Mouse (Mus musculus) heart, embryonic 16.5 days (tissue): ENCODE data around the gene Abhd2. TPM values are rescaled to one million over a fixed set of nuclear protein-coding genes. Genes with fewer than 3 reads are reported as not detected.

ENCODE experiments used
- ATAC-seq: fragments of 200-750 bp; cut with Nextera tagmentation; replicated peaks from 2 replicates; pipeline ENCODE4 v1.8.0; 2017; ENCODE audit warnings: moderate number of reproducible peaks; ENCODE audit not compliant: insufficient read depth, low FRiP score; ENCODE audit errors: extremely low read depth
- H3K27ac ChIP-seq: fragments of 300-500 bp; sonication (generic); 2 replicates; pipeline ENCODE4 v1.5.1; 2014; ENCODE audit warnings: mild to moderate bottlenecking, low read length, control low read depth, moderate library complexity
- H3K27me3 ChIP-seq: fragments of 300-500 bp; sonication (generic); 2 replicates; pipeline ENCODE4 v1.6.1; 2014; ENCODE audit warnings: low read length, mixed read lengths; ENCODE audit not compliant: control insufficient read depth, insufficient read depth
- H3K36me3 ChIP-seq: fragments of 300-500 bp; sonication (generic); 2 replicates; pipeline ENCODE4 v1.6.1; 2014; ENCODE audit not compliant: control insufficient read depth, insufficient read depth
- H3K4me1 ChIP-seq: fragments of 300-500 bp; sonication (generic); 2 replicates; pipeline ENCODE4 v1.6.1; 2014; ENCODE audit warnings: low read length, mixed read lengths; ENCODE audit not compliant: control insufficient read depth, insufficient read depth
- H3K4me2 ChIP-seq: fragments of 300-500 bp; sonication (generic); 2 replicates; pipeline ENCODE4 v1.6.1; 2014; ENCODE audit warnings: low read depth, mild to moderate bottlenecking, control low read depth, low read length
- H3K4me3 ChIP-seq: fragments of 300-500 bp; sonication (generic); 2 replicates; pipeline ENCODE4 v1.5.1; 2014; ENCODE audit warnings: mild to moderate bottlenecking, control low read depth, low read length
- H3K9ac ChIP-seq: fragments of 300-500 bp; sonication (generic); 2 replicates; pipeline ENCODE4 v1.6.1; 2014; ENCODE audit warnings: low read length, control low read depth
- H3K9me3 ChIP-seq: fragments of 300-500 bp; sonication (generic); replicated peaks from 2 replicates; pipeline ENCODE4 v1.6.1; 2016; ENCODE audit warnings: low read length; ENCODE audit not compliant: control insufficient read depth
- WGBS: fragments of 180-500 bp; shearing (Covaris S2); extraction: QIAGEN DNeasy Blood & Tissue Kit; methylation state at CpG from one replicate; pipeline ENCODE4 v1.1.7; 2014; 5-methylcytosine and 5-hydroxymethylcytosine counted together
- polyA plus RNA-seq: library from polyadenylated mRNA; unstranded; fragments of >200 nt; fragmentation: Nextera tagmentation; extraction: Ambion mirVana; gene quantifications from 2 replicates; pipeline ENCODE4 v1.2.1, GENCODE M21; 2015

The Abhd2 gene
- polyA plus RNA-seq, 1 experiment from 2014 or later: 4.1 TPM

- Histone ChIP-seq H3K36me3 (peaks cover 7% of the 10 kb centered on the region; the same call in 1 of the 2 replicates), H3K9me3 (no peaks in the 10 kb centered on the region), H3K4me1 (peaks cover 9% of the 10 kb centered on the region), H3K4me2 (no peak overlapping the region), H3K4me3 (no peak overlapping the region), H3K27me3 (no peaks in the 10 kb centered on the region), H3K27ac (no peak overlapping the region), H3K9ac (no peak overlapping the region)
- no peak for ATAC-seq
- 73% methylated on average over 13 of the region's 13 CpGs for WGBS
Measured at GRCm38 (mm10) chr7:79295196-79295826, 22.3 kb downstream of the Abhd2 start.

GRCm38 (mm10) chr7:79298681-79299080 lies 25.7 kb downstream of the Abhd2 start:
- Histone ChIP-seq H3K9ac (no peak overlapping the region), H3K27ac (no peak overlapping the region), H3K9me3 (no peaks in the 10 kb centered on the region), H3K27me3 (no peaks in the 10 kb centered on the region), H3K36me3 (peaks cover 9% of the 10 kb centered on the region; the same call in 1 of the 2 replicates), H3K4me3 (no peak overlapping the region), H3K4me1 (peaks cover 24% of the 10 kb centered on the region), H3K4me2 (no peak overlapping the region)
- ATAC-seq: no peak
- 69% methylated on average over 1 of the region's 1 CpGs for WGBS

GRCm38 (mm10) chr7:79299548-79299947 lies 26.5 kb downstream of the Abhd2 start:
- Histone ChIP-seq H3K9ac (no peak overlapping the region), H3K27ac (no peak overlapping the region), H3K4me2 (no peak overlapping the region), H3K27me3 (no peaks in the 10 kb centered on the region), H3K9me3 (no peaks in the 10 kb centered on the region), H3K4me3 (no peak overlapping the region), H3K36me3 (peaks cover 9% of the 10 kb centered on the region; the same call in 1 of the 2 replicates), H3K4me1 (peaks cover 24% of the 10 kb centered on the region)
- no peak for ATAC-seq
- 65% methylated on average over 7 of the region's 7 CpGs for WGBS

DNA sequence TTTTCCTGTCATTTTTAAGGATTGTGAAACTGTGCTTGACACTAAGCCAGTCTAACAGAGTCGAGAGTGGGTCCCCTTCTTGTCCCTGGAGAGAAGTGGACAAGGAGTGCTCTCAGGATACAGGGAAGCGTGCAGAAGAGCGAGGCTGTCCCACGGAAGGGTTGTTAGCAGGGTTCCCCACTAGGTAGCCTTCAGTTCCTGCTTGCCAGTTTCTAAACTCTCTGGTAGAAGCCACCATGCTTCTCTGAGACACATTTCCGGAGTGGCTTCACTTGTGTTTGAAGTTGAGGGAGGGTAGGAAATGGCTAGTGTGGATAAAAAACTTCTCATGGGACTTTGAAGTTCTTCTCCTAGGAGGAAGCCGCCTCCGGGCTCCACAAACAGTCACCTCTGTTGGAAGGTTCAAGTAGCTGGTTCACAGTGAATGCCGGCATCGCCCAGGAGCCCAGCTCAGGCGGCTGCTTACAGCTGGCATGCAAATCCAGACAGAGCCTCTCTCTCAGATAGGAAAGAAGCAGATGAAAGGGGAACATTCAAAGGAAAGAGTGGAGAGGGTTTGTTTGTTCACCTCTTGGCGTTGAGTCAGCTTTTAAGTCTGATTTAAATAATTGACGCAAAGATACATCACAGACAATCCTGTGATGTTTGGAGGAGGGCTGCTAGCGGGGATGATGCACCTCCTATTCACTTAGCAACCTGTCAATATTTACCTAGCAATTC lies 27.6 kb downstream of the Abhd2 start:
- Histone ChIP-seq H3K27ac (peak overlapping the region; percentile 20; the same call in 1 of the 2 replicates), H3K36me3 (peaks cover 9% of the 10 kb centered on the region; the same call in 1 of the 2 replicates), H3K4me3 (no peak overlapping the region), H3K9me3 (no peaks in the 10 kb centered on the region), H3K9ac (no peak overlapping the region), H3K4me1 (peaks cover 24% of the 10 kb centered on the region), H3K4me2 (no peak overlapping the region), H3K27me3 (no peaks in the 10 kb centered on the region)
- WGBS: 39% methylated on average over 13 of the region's 13 CpGs
- ATAC-seq: no peak

GRCm38 (mm10) chr7:79302145-79302544 lies 29.1 kb downstream of the Abhd2 start:
- H3K9ac ChIP-seq: no peak overlapping the region
- H3K27me3 ChIP-seq: no peaks in the 10 kb centered on the region
- H3K4me2 ChIP-seq: no peak overlapping the region
- no peaks in the 10 kb centered on the region for H3K9me3 ChIP-seq
- H3K27ac ChIP-seq: no peak overlapping the region
- no peak overlapping the region for H3K4me3 ChIP-seq
- ATAC-seq: no peak
- H3K4me1 ChIP-seq: peaks cover 24% of the 10 kb centered on the region
- WGBS: 78% methylated on average over 6 of the region's 6 CpGs
- H3K36me3 ChIP-seq: peaks cover 9% of the 10 kb centered on the region; the same call in 1 of the 2 replicates

DNA sequence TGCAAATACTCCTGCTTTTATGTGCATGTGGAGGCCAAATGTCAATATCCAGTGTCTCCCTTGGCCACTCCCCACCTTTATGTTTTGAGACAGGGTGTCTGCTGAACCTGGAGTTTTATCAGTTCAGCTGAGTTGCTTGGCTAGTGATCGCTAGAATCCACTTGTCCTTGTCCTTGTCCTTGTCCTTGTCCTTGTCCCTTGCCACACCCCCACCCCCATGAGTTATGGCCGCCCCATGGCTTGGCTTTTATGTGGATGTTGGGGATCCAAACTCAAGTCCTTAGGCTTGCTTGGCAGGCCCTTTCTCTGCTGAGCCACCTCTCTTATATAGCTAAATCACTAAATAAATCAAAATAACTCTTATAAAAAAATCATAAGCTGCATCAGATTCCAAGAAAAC lies 29.6 kb downstream of the Abhd2 start:
- no peaks in the 10 kb centered on the region for H3K27me3 ChIP-seq
- no peak overlapping the region for H3K9ac ChIP-seq
- no peak for ATAC-seq
- no peak overlapping the region for H3K4me3 ChIP-seq
- WGBS: 75% methylated on average over 2 of the region's 2 CpGs
- peaks cover 8% of the 10 kb centered on the region; the same call in 1 of the 2 replicates for H3K36me3 ChIP-seq
- H3K9me3 ChIP-seq: no peaks in the 10 kb centered on the region
- no peak overlapping the region for H3K4me2 ChIP-seq
- peaks cover 24% of the 10 kb centered on the region for H3K4me1 ChIP-seq
- no peak overlapping the region for H3K27ac ChIP-seq

DNA sequence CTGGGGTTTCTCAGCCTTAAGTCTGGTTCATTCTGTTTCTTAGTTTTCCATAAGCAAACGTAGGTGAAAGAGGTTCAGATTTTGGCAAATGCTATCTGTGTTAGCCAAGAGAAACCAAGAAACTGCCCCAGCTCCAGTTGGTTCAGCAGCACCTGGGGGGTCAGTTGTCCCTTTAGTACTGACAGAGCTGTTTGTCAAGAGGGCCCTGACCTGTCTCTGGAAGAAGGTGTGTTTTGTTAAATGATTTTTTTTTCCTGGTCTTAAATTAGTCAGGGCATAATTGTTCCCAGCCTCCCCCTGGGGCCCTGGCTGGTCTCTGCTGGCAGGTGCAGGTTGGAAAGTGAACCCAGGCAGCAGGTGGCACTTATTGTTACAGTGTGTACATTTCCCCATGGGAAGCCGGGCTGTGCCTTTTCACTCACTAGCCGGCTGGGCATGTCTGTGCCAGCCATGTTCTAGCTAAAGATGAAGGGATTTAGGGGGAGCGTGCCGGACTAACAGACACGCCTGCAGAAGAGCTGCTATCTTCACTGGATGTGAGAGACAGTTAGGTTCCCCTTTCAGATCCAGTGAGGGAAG lies 30.3 kb downstream of the Abhd2 start:
- no peaks in the 10 kb centered on the region for H3K9me3 ChIP-seq
- H3K36me3 ChIP-seq: 0 out of 2 replicates have a peak, but pooled peaks cover 2% of the 10 kb centered on the region
- H3K27me3 ChIP-seq: no peaks in the 10 kb centered on the region
- H3K27ac ChIP-seq: no peak overlapping the region
- H3K4me2 ChIP-seq: no peak overlapping the region
- no peak overlapping the region for H3K4me3 ChIP-seq
- no peak for ATAC-seq
- peaks cover 24% of the 10 kb centered on the region for H3K4me1 ChIP-seq
- 72% methylated on average over 6 of the region's 6 CpGs for WGBS
- no peak overlapping the region for H3K9ac ChIP-seq

DNA sequence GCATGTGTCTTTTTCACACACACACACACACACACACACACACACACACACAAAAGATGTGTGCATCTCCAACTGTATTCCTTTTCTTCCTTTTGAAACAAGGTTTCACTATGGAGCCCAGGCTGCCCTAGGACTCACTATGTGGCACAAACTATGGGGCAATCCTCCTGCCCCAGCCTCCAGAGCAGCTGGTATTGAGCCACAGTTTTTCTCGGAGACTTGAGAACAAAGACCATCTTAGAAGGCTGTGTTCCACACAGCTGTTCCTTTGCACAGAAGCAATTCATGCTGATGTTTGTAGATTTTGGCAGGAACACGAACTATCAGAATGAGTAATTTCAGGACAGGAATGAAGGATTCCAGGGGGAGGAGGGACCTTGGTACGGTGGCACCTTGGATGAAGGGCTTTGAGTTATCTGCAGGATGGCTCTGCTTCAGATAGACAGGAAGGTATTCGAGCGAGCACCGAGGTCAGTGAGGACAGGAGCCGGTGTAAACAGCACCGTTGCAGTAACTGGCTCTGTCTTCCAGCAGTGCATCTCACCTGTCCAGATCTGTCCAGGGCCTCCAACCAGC lies 35.5 kb downstream of the Abhd2 start:
- Histone ChIP-seq H3K4me3 (no peak overlapping the region), H3K9ac (no peak overlapping the region), H3K27ac (no peak overlapping the region), H3K36me3 (no peaks in the 10 kb centered on the region), H3K4me1 (peaks cover 26% of the 10 kb centered on the region), H3K4me2 (no peak overlapping the region), H3K27me3 (no peaks in the 10 kb centered on the region), H3K9me3 (no peaks in the 10 kb centered on the region)
- no peak for ATAC-seq
- WGBS: 53% methylated on average over 8 of the region's 8 CpGs
